20 mouse cellular contexts compared by ENCODE assay signal in genomic region chr2:67576634-67577033, GRCm38 (mm10). TPM values are rescaled to one million over a fixed set of nuclear protein-coding genes. Genes with fewer than 3 reads are reported as not detected.
DNase-seq lines count a peak whose midpoint lies in the region; ATAC-seq and TF ChIP-seq lines count a peak whose summit lies in the region.
"Had no signal": no experiment of that assay in that cellular context is flagged by ENCODE, and none has a peak within 500 bp of the region (broad histone marks: within the 10 kb centered on the region; RNA-seq: fewer than 3 reads in every experiment).

No protein-coding gene starts in this region.

- H3K4me1 ChIP-seq in forebrain, embryonic 12.5 days = peaks cover 6% of the 10 kb centered on the region
- peaks cover 7% of the 10 kb centered on the region for H3K4me1 ChIP-seq in forebrain, embryonic 13.5 days
- H3K4me1 ChIP-seq in lung, embryonic 14.5 days (ENCODE audit: insufficient read depth) = no peaks in the 10 kb centered on the region
- H3K4me1 ChIP-seq: embryonic facial prominence, embryonic 13.5 days; heart, embryonic 10.5 days; lung, embryonic 15.5 days; stomach, embryonic 15.5 days had no signal

- H3K27ac ChIP-seq in forebrain, embryonic 12.5 days = no peak overlapping the region
- H3K27ac ChIP-seq in forebrain, embryonic 13.5 days = no peak overlapping the region
- H3K27ac ChIP-seq in lung, embryonic 14.5 days (ENCODE audit: low read depth) = no peak overlapping the region
- no peak overlapping the region for H3K27ac ChIP-seq in gastrocnemius, adult 2 months
- H3K27ac ChIP-seq: embryonic facial prominence, embryonic 13.5 days; heart, embryonic 10.5 days; hindbrain, postnatal 0 days; lung, embryonic 15.5 days; macrophage; stomach, embryonic 15.5 days had no signal

- 31% methylated on average over 2 of the region's 2 CpGs for WGBS in forebrain, embryonic 12.5 days
- 18% methylated on average over 2 of the region's 2 CpGs for WGBS in forebrain, embryonic 13.5 days
- WGBS in lung, embryonic 14.5 days = 43% methylated on average over 2 of the region's 2 CpGs

- no peak overlapping the region for H3K4me2 ChIP-seq in forebrain, embryonic 12.5 days
- H3K4me2 ChIP-seq in forebrain, embryonic 13.5 days = no peak overlapping the region
- no peak overlapping the region for H3K4me2 ChIP-seq in lung, embryonic 14.5 days
- H3K4me2 ChIP-seq: embryonic facial prominence, embryonic 13.5 days; liver, embryonic 11.5 days; lung, embryonic 15.5 days; stomach, embryonic 15.5 days had no signal

- ATAC-seq in forebrain, embryonic 12.5 days (ENCODE audit: low FRiP score) = peak; percentile 69; the same call in 1 of the 2 replicates
- ATAC-seq in forebrain, embryonic 13.5 days = no peak
- no peak for ATAC-seq in lung, embryonic 14.5 days (ENCODE audit: insufficient read depth)
- ATAC-seq: hindbrain, postnatal 0 days had no signal

- H3K27me3 ChIP-seq in forebrain, embryonic 12.5 days = no peaks in the 10 kb centered on the region
- H3K27me3 ChIP-seq in forebrain, embryonic 13.5 days = no peaks in the 10 kb centered on the region
- no peaks in the 10 kb centered on the region for H3K27me3 ChIP-seq in lung, embryonic 14.5 days (ENCODE audit: insufficient read depth, low read length)
- H3K27me3 ChIP-seq: embryonic facial prominence, embryonic 13.5 days; lung, embryonic 15.5 days; stomach, embryonic 15.5 days had no signal

- no peaks in the 10 kb centered on the region for H3K36me3 ChIP-seq in forebrain, embryonic 12.5 days (replicated peaks)
- H3K36me3 ChIP-seq in forebrain, embryonic 13.5 days (ENCODE audit: poor library complexity, severe bottlenecking) = no peaks in the 10 kb centered on the region
- no peaks in the 10 kb centered on the region for H3K36me3 ChIP-seq in lung, embryonic 14.5 days (ENCODE audit: insufficient read depth)
- H3K36me3 ChIP-seq: embryonic facial prominence, embryonic 13.5 days; G1E; heart, embryonic 10.5 days; lung, embryonic 15.5 days; stomach, embryonic 15.5 days had no signal

- intact Hi-C loops in gastrocnemius, adult 2 months (cut with DNase I) = no loop called here

- no peaks in the 10 kb centered on the region for H3K9me3 ChIP-seq in forebrain, embryonic 12.5 days
- no peaks in the 10 kb centered on the region for H3K9me3 ChIP-seq in forebrain, embryonic 13.5 days (replicated peaks)
- no peaks in the 10 kb centered on the region for H3K9me3 ChIP-seq in lung, embryonic 14.5 days (ENCODE audit: low read depth, low read length)
- H3K9me3 ChIP-seq: embryonic facial prominence, embryonic 13.5 days; G1E; heart, embryonic 10.5 days; lung, embryonic 15.5 days; stomach, embryonic 15.5 days had no signal

- no peak overlapping the region for H3K9ac ChIP-seq in forebrain, embryonic 12.5 days
- no peak overlapping the region for H3K9ac ChIP-seq in forebrain, embryonic 13.5 days
- H3K9ac ChIP-seq in lung, embryonic 14.5 days = no peak overlapping the region
- H3K9ac ChIP-seq: embryonic facial prominence, embryonic 13.5 days; lung, embryonic 15.5 days; stomach, embryonic 15.5 days had no signal

- no peak overlapping the region for H3K4me3 ChIP-seq in forebrain, embryonic 12.5 days (replicated peaks)
- no peak overlapping the region for H3K4me3 ChIP-seq in forebrain, embryonic 13.5 days
- no peak overlapping the region for H3K4me3 ChIP-seq in lung, embryonic 14.5 days (ENCODE audit: low read depth, low read length)
- H3K4me3 ChIP-seq in gastrocnemius, adult 2 months = no peak overlapping the region
- H3K4me3 ChIP-seq: embryonic facial prominence, embryonic 13.5 days; heart, embryonic 10.5 days; lung, embryonic 15.5 days; stomach, embryonic 15.5 days had no signal

- DNase-seq in lung, embryonic 14.5 days = peak; percentile 9
- DNase-seq in lung, adult 18-20 months = no peak
- peak; percentile 14 for DNase-seq in right cerebral cortex, postnatal 14 days
- no peak for DNase-seq in right cerebral cortex, postnatal 36 days (ENCODE audit: low spot score in 2 of 2)
- DNase-seq in gastrocnemius, adult 2 months = no peak
- DNase-seq: heart, postnatal 10 days; kidney, adult 18-20 months; kidney, postnatal 10 days; thymus, adult 2 months had no signal

- no peak for TF ChIP-seq CTCF in lung, embryonic 14.5 days (IDR thresholded peaks at IDR 0.05; ENCODE audit: low read depth)
- TF ChIP-seq CTCF in gastrocnemius, adult 2 months (IDR thresholded peaks at IDR 0.05) = no peak

RNA-seq across cellular contexts. Expression of gene B3galt1, which starts 11.0 kb away (rescaled TPM):
- polyA plus RNA-seq in forebrain, embryonic 12.5 days (2016; fragmentation: Nextera tagmentation; extraction: Ambion mirVana) = 21.0 and 26.1 TPM in 2 replicates
- 31.5 and 34.1 TPM in 2 replicates for polyA plus RNA-seq in forebrain, embryonic 13.5 days (2015; fragmentation: Nextera tagmentation; extraction: Ambion mirVana)
- 2.9 and 3.4 TPM in 2 replicates for polyA plus RNA-seq in lung, embryonic 14.5 days (2014; fragmentation: Nextera tagmentation; extraction: Ambion mirVana)
- total RNA-seq in gastrocnemius, adult 2 months (2021) = 1 to 10 TPM; 1.0 to 4.4 TPM
- total RNA-seq: monocyte, adult 5-6 weeks had no signal
- polyA plus RNA-seq: G1E, macrophage had no signal

Comparison
In these comparisons a context has a peak if more than half of its experiments do, and no peak if none do; other contexts are left out.
1. DNase-seq: peak in lung, embryonic 14.5 days (single experiment) and right cerebral cortex, postnatal 14 days (single experiment); none in lung, adult 18-20 months (0 of 2), right cerebral cortex, postnatal 36 days (0 of 2) and gastrocnemius, adult 2 months (single experiment).